Mouse (Mus musculus) spleen, adult 2 months (tissue): ENCODE measurements around the gene Wars2. TPM values are rescaled to one million over a fixed set of nuclear protein-coding genes. Genes with fewer than 3 reads are reported as not detected.

Experiments
- DNase-seq, 2 experiments: peaks; one replicate each; pipeline versions ENCODE4 v3.0.0 to v3.0.0-alpha.2; 2012 to 2021; ENCODE audit warnings: low spot score in 2 of 2, low read depth in 1 of 2
- H3K27ac ChIP-seq: fragments of 200-500 bp; 2 replicates; pipeline ENCODE4 v1.5.1; 2012; ENCODE audit warnings: low read length, inconsistent platforms; ENCODE audit not compliant: insufficient read depth
- H3K27me3 ChIP-seq: fragments of 200-500 bp; 2 replicates; pipeline ENCODE4 v1.6.1; 2012; ENCODE audit warnings: mild to moderate bottlenecking, moderate library complexity, low read length, inconsistent platforms; ENCODE audit not compliant: control insufficient read depth, insufficient read depth
- H3K36me3 ChIP-seq: fragments of 200-500 bp; 2 replicates; pipeline ENCODE4 v1.6.1; 2012; ENCODE audit warnings: mild to moderate bottlenecking, low read length, inconsistent platforms; ENCODE audit not compliant: control insufficient read depth, insufficient read depth
- H3K4me1 ChIP-seq: fragments of 200-500 bp; 2 replicates; pipeline ENCODE4 v1.6.1; 2011; ENCODE audit warnings: inconsistent platforms; ENCODE audit not compliant: control insufficient read depth, insufficient read depth, insufficient read length
- H3K4me3 ChIP-seq: fragments of 200-500 bp; 2 replicates; pipeline ENCODE4 v1.5.1; 2011; ENCODE audit warnings: mild to moderate bottlenecking, inconsistent platforms; ENCODE audit not compliant: insufficient read depth, insufficient read length; ENCODE audit errors: extremely low read depth
- CTCF ChIP-seq: fragments of 200-500 bp; IDR thresholded peaks from 2 replicates; pipeline ENCODE4 v1.5.1; 2011; ENCODE audit warnings: mild to moderate bottlenecking, inconsistent platforms; ENCODE audit not compliant: insufficient read depth, insufficient read length, insufficient replicate concordance; ENCODE audit errors: extremely low read depth
- POLR2A ChIP-seq: fragments of 200-500 bp; IDR thresholded peaks from 2 replicates; pipeline ENCODE4 v1.6.1; 2011; ENCODE audit warnings: low read depth, low read length, inconsistent platforms
- WGBS: fragments of 180-500 bp; shearing (Covaris S2); methylation state at CpG from one replicate; pipeline ENCODE4 v1.1.7; 2018; 5-methylcytosine and 5-hydroxymethylcytosine counted together
- polyA plus RNA-seq: library from polyadenylated mRNA; depleted of rRNA; stranded (reverse); fragments of >200 nt; gene quantifications from 2 replicates; pipeline ENCODE4 v1.2.3, GENCODE M21; 2012; rRNA removed

Gene Wars2
- polyA plus RNA-seq, 1 experiment, result 2.2 TPM

GRCm38 (mm10) chr3:99264695-99265094 is 123.8 kb downstream of the Wars2 start:
- Histone ChIP-seq H3K27me3 (peaks cover 8% of the 10 kb centered on the region), H3K4me3 (no peak overlapping the region), H3K4me1 (no peaks in the 10 kb centered on the region), H3K36me3 (no peaks in the 10 kb centered on the region), H3K27ac (no peak overlapping the region)
- no peak for DNase-seq
- WGBS, result 22% methylated on average over 7 of the region's 7 CpGs
- no peak for TF ChIP-seq CTCF
- no peak for TF ChIP-seq POLR2A

GRCm38 (mm10) chr3:99266752-99267303 is 126.0 kb downstream of the Wars2 start:
- Histone ChIP-seq H3K36me3 (no peaks in the 10 kb centered on the region), H3K27ac (no peak overlapping the region), H3K27me3 (peaks cover 2% of the 10 kb centered on the region; the same call in 1 of the 2 replicates), H3K4me1 (no peaks in the 10 kb centered on the region), H3K4me3 (no peak overlapping the region)
- no peak for TF ChIP-seq CTCF
- no peak for TF ChIP-seq POLR2A
- DNase-seq, result no peak
- 66% methylated on average over 10 of the region's 10 CpGs for WGBS

- no peaks in the 10 kb centered on the region for H3K4me1 ChIP-seq
- 56% methylated on average over 12 of the region's 12 CpGs for WGBS
- H3K4me3 ChIP-seq, result no peak overlapping the region
- TF ChIP-seq CTCF (no peak), POLR2A (no peak)
- 0 out of 2 replicates have a peak, but pooled peaks cover 1% of the 10 kb centered on the region for H3K27me3 ChIP-seq
- DNase-seq, result no peak
- H3K36me3 ChIP-seq, result no peaks in the 10 kb centered on the region
- H3K27ac ChIP-seq, result no peak overlapping the region
Measured at GRCm38 (mm10) chr3:99277973-99278580, 137.2 kb downstream of the Wars2 start.

- Histone ChIP-seq H3K27me3 (0 out of 2 replicates have a peak, but pooled peaks cover 1% of the 10 kb centered on the region), H3K27ac (no peak overlapping the region), H3K4me3 (no peak overlapping the region), H3K36me3 (no peaks in the 10 kb centered on the region), H3K4me1 (no peaks in the 10 kb centered on the region)
- 83% methylated on average over 3 of the region's 3 CpGs for WGBS
- no peak for DNase-seq
- TF ChIP-seq POLR2A, result no peak
- no peak for TF ChIP-seq CTCF
Measured at GRCm38 (mm10) chr3:99279718-99280117, 138.8 kb downstream of the Wars2 start.

GRCm38 (mm10) chr3:99281453-99281852 is 140.6 kb downstream of the Wars2 start:
- DNase-seq, result no peak
- no peak for TF ChIP-seq POLR2A
- no peak for TF ChIP-seq CTCF
- H3K27ac ChIP-seq, result no peak overlapping the region
- 0 out of 2 replicates have a peak, but pooled peaks cover 1% of the 10 kb centered on the region for H3K27me3 ChIP-seq
- no peaks in the 10 kb centered on the region for H3K36me3 ChIP-seq
- 64% methylated on average over 4 of the region's 4 CpGs for WGBS
- no peak overlapping the region; the same call in 1 of the 2 replicates for H3K4me3 ChIP-seq
- no peaks in the 10 kb centered on the region for H3K4me1 ChIP-seq

GRCm38 (mm10) chr3:99288302-99288701 is 147.4 kb downstream of the Wars2 start:
- Histone ChIP-seq H3K27me3 (no peaks in the 10 kb centered on the region), H3K36me3 (no peaks in the 10 kb centered on the region), H3K4me3 (no peak overlapping the region), H3K4me1 (no peaks in the 10 kb centered on the region), H3K27ac (no peak overlapping the region)
- no peak for DNase-seq
- TF ChIP-seq POLR2A, result no peak
- TF ChIP-seq CTCF, result no peak
- 42% methylated on average over 2 of the region's 2 CpGs for WGBS

Other genes with a start within 250 kb of the Wars2 start
- 0.04 and 0.07 TPM in 2 replicates for gene Hao2, start 247.8 kb upstream of the Wars2 start, polyA plus RNA-seq
- not detected in 2 replicates for gene Tbx15, start 99.3 kb downstream of the Wars2 start, polyA plus RNA-seq